Mouse (Mus musculus): ENCODE results near the gene Mamld1.
"Not testable (repeated sequence)": the region's sequence is repeated elsewhere in the genome, so short reads cannot be mapped to it uniquely, and the experiment has no call there.

Mamld1 gene

DNA sequence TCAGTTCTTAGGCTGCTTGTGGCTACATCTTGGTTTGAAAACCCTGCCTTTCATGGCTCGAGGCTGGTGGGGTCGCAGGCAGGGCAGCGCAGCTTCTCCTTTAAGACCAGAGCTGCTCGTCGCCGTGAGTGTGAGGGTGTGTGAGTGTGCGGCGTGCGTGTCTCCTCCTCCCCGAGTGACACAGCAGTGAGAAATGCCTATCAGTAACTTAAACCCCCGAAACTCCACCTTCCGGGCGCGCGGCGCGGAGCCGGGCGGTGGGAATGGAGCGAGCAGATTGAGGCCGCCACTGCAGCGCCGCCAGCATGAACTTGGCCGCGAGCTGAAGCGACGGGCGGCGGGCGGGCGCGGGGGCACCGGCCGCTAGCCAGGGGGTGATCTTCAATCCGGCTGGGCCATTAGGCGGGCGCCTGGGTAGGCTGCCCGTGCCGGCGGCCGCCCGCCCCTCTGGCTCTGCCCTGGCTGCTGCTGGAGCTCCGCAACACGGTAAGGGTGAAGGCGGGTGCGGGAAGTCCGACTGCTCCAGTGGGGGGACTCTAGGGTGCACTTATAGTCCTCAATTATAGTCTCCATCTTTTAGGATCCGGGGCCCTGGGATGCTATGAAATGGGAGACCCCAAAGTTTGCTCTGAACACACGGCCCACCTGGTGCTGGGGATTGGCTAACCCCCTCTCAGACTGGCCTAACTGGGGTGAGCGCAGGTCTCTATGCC, at the start of gene Mamld1:
Mamld1 (plus strand) TSS at position 393 of the 713 bp plus-strand sequence.
- DNase-seq = peak in 1 of 2 experiments; percentile 14

DNA sequence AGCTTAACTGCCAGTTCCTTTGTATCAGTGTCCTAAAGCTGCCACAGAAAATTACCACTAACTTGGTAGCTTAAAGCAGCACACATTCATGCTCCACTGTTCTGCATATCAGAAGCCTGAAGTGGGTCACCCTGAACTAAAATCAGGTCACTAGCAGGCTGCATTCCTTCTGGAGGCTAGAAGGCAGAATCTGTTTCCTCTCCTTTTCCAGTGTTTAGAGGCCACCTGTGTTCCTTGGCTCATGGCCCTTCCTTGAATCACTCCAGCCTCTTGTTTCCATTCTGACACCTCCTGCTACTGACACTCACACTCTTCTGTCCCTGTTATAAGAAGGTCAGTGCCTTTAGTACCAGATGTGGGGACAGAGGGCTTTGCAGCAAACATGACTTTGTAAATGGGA, 25.3 kb upstream of the Mamld1 start:
- no peak for DNase-seq

DNA sequence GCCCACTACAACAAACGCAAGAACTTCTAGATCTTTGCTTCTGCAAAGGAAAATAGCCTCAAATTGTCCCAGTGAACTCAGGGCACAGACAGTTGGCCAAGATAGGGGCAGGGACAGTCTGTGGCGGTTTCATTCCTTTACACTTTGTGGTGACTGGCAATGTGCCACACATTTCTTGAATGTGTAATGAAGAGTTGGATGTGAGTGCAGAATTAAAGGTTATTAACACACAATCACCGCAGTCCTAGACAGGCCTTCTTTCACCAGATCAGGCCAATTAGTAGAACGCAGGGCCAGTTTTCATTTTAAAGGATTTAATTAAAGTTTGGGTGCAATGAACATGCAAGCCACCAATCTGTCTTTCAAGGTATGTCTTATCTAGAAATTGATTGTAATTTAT, 22.0 kb upstream of the Mamld1 start:
- DNase-seq = no peak

DNA sequence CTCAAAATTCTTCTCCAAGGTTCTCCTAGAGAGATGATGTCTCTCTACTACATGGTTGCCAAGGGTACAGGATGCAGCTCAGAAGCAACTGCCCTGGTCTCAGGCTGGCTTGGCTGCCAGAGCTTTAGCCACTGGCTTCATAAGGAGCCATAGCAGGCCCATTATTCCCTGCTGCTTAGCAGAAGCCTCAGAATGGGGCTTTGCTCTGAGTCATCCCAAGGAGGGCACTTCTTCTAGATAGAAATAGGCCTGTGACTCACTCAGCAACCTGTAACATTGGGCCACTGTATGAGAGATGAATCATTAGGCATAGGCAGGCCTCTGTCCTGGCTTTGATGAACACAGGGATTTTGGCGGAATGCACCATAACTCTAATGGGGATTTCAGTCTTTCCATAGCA, 21.1 kb upstream of the Mamld1 start:
- not testable (repeated sequence) for DNase-seq

DNA sequence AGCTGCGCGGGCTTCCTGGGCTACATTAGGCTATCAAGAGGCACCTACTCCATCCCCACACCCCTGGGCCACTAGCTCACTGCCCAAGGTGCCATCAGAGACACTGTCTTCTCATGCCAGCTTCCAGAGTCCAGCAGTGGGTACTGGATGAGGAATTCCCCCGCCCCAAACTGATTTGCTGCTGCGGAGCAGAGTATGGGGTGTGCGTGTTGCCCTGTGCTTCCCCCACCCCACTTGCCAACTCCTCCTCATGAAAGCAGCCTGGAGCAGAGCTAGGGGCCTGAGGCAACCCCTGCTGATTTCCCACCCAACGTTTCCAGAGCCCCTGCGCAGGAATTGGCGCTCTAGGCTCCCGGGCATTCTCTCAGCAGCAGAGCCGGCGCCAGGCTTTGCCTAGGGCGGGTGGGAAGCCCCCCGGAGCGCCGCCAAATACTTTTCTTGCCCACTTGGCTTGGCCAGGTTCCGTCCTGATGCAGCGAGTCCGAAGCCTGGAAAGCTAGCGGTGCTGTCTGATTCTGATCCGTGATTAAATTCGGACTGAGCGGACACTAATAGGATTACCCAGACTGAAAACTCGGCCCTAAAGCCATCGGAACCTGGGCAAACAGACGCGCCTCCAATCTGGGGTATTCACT, 738 bp downstream of the Mamld1 start:
- peak in 1 of 2 experiments; percentile 1 for DNase-seq

DNA sequence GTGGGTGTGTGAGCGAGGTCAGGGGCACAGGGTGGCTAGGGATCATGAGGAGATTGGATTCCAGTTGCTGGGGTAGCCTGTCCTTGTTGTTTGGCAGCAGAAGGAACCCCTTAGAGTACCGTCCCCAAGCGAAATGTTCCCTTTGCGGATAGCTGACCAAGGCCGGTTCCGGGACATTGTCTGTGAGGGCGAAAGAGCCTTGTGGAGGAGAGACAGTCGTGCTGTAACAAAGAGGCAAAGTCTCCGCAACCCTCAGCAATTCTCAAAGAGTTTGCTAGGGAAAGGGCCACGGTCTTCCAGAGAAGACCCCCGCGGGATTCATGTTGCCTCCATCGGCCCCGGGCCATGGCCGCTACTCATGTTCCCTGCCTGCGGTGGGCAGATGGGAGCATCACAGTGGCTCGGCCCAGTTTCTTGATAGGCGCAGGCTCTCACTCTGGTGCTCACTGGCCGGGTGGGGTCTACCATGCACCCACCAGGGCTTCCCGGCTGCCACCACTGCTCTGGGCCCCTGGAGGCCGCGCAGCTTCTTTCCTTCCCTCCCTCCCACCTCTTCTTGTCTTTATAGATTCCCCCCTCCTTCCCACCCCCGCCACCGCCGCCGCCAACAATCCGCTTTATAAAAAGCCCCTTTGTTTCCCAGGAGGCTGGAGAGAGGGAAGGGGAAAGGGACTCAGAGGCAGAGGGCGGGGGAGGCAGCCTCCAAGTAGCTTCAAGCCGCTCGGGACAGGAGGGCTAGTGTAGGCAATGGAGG, 1.5 kb downstream of the Mamld1 start:
- peak in 1 of 2 experiments; percentile 2 for DNase-seq

DNA sequence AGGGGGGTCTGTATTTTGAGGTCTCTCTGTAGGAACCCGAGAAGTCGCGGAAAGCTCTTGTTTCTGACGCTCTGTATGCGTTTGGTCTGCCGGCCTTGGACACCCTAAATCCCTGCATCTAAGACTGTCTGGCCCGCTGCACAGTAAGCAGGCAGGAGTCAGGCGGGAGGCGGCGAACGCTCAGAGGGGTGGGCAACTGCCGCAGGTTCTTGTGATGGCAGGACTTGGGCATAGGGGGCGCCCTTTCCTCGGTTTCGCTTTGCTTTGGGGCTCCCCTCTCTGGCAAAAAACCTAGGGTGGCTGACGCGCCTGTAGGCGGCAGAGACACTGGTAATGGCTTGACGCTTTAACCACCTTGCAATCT, 2.0 kb downstream of the Mamld1 start:
- DNase-seq = peak in 1 of 2 experiments; percentile 15

DNA sequence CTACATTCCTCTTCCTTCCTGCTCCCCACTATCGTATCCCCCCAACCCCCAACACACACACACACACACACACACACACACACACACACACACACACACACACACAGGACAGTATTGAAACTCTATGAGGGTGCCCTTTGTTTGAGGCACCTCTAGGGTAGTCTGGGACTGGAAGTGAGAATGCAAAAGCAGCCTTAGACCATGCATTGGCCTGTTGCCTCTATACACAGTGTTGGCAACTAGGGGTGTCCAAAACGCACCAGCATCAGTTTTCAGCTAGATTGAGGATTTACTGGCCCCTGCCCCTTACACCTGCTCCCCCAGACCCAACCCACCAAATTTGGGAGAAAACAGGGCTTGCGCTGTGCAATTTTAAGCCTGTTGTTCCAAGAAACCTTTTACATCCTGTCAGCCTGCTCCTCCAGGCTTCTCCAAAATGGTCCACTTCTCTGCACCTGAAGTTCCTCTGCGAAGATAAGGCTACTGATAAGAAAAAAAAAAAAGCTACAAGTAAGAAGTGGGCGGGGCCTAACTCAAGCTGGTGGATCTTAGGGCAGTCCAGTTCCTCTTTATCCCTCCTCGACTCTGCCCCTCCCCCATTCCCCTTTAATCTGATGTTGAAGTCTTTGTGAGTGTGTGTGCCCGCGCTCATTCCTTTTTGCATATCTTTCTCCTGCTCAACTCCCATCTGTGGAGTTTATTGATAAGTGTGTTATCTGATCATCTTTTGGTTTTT, 2.6 kb downstream of the Mamld1 start:
- peak in 1 of 2 experiments; percentile 3 for DNase-seq

DNA sequence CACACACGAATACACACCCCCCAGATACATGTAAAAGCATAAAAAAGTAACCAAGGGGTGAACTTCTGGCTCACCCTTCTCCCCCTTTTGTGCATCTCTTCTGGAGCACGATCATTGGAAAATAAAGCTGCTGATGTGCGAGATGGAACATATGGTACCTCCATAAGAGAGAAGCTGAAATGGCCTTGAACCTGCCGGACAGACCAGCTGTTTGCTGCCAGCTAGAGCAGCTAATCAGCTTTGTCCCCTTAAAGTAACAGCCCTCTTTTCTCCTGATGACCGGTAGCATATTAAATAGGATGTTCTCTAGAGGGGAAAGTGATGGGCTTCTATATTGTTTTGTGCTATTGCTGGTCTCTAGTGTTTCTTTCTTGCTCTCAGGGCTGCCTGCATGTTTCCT, 3.2 kb downstream of the Mamld1 start:
- no peak for DNase-seq

DNA sequence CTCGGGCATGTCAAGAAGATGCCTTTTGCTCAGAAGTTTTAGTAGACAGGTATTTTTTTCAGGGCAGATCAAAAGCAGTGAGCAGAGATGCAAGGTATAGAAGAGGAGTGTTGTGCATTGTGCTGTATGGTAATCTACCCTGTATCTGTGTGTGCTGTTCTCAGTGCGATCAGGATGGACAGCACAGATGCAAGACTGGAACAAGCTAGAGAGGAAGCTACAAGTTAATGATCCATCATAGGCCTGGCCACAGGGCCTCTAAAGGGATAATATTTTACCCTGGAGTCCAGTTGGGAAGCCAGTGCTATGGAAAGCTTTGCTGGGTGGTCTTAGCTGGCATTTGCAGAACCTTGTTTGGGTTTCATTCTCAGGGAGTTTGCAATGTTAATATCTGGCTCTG, 6.9 kb downstream of the Mamld1 start:
- DNase-seq = no peak

DNA sequence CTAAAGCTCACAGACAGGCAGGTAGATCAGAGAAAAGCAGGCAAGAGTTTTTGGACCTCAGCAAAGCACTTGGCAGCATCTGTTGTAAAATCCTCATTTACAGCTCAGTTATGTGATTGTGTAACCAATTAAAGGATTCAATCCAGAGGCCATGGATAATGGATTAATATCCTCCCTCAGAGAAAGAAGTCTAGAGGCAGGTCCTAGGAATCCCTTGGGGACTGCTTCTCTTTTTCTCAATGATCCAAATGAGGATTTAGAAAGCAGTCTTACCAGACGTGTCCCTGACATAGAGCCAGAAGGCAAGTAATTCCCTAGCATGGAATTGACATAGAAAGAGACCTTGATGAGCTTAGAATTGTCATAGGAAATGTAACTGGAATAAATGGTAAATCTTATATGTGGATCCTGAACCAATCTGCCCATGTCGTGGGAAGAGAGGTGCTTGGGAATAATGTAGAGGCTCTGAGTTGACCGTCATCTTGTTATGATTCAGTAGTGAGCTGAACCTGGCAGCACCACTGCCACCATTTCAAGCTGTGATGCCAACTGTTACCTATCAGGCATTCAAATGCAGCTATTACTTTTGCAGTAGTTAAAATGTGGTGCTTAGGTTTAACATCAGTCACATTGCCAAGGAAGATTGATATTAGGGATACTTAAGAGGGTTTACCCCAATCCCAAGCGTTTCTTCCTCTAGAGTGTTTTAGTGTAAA, 35.2 kb downstream of the Mamld1 start:
- no peak for DNase-seq

DNA sequence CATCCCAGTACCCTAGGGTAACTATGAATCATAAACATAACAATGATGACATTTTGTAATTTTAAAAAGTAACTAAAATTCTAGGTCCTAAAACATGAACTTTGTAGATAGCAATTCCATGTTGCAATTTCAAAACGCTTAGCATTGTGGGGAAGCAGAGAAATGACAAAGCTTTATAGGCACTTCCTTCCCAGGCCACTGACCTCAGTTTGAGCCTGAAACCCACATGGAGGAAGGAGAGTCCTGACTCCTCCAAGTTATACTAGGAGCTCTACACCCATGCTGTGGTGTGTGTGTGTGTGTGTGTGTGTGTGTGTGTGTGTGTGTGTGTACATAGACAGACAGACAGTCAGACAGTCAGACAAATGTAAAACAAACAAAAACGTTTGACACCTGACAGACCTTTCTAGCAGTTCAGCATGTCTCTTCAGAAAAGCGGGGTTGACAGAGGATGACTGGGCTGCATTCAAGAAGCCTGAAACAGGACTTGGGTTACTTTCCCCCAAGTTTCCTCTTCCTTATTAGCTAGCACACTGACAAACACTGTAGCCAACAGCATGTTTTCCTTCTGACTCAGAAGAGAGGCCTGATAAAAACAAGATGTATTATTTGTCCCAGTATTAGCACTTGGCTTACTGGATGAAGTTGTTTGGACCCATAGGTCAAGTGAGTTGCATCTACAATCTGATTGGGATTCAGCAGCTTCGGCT, 37.5 kb downstream of the Mamld1 start:
- no peak for DNase-seq

DNA sequence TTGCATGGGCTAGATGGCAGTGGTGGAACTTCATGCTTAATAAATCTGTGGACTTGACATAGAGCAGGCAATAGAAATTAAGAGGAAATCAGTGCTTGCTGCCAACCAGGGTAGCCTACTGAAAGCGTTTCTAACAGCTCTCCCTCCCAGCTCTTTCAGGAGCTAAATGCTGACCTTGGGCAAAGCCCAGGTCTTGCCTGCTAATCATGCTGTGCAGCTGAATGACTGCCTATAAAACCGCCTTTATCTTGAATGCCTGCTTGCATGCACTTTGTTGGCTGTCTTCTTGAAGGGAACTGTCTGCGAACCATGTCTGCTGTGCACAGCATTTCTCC, 38.0 kb downstream of the Mamld1 start:
- no peak for DNase-seq

DNA sequence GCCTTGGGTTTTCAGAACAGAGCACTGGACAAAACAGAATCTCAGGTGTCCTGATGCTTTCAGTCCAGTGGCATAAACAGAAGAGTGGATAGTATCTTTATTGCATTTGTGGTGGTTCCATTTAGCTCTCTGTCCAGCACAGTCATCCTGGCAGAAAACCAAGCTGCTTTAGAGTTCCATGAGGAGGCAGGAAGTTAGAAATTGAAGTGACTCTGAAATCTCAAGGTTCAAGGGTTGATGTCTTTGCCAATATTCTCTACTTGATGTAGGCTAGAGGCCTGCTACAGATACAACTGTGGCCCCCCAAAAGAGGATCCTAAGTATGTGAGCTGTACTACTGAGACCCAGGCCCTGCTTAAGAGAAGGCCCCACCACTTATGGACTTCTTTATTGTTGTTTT, 55.8 kb downstream of the Mamld1 start:
- no peak for DNase-seq

DNA sequence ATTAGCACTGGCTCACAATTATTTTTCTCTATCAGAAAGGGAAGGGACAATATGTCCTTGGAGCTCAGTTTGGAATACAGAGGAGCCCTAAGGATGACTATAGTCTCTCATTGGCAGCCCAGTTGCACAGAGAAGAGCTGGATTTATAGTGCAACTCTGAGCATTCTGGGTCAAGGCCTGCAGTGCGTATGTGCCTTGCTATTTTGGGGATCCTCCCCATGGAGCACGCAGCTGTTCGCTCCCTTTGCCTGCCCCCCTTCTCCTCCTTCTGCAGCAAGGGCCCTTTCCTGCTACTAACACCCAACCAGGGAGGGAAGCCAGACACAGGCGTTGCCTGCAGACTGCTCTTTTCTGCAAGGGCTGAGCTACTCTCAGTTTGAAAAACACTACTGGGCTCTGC, 56.3 kb downstream of the Mamld1 start:
- DNase-seq = no peak

DNA sequence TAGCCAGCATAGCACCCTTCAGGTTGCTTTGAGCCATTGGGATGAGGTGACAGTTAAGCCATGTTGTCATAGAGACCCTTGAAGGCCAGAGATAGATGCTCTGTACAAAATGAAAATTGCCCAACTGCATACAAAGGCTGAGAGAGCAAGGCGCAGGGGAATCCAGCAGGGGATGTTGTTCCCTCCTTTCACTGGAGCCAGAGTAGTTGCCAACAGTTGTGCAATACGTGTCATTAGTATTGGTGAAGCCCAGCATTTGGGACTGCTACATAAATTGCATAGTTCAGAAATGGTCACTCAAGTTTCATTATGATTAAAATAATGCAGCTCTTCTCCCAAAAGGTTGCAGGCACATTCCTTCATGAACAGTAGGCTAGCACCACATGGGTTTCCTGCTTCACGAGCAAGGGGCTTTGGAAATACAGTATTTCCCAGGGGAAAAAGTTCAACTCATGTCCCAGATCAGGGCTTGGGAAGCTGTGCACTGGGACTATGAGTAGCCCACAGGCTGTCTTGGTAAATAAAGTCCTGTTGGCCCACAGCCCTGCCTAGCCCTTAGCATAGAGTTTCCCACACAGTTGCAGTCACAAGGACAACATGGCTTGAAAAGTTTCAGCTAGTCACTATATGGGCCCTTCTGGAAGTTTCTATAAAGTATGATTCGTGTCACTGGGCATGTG, 58.1 kb downstream of the Mamld1 start:
- DNase-seq = no peak

DNA sequence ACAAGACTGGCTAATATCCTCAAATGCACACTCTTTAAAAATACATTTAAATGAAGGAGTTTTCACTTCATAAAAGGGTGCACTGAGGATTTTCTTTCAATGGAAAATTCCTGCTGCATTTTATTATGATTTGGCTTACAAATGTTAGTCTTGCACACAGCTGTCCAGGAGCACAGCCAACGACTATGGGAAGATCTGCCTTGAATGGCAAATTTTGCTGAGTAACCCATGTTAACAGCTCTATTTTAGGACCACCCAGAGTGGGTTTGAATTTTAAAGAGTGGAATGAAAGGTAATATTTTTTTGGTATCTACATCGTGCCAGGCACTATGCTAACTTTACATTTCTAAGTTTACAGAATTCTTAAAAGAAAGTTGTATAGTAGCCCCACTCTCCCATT, 60.3 kb downstream of the Mamld1 start:
- DNase-seq = no peak

DNA sequence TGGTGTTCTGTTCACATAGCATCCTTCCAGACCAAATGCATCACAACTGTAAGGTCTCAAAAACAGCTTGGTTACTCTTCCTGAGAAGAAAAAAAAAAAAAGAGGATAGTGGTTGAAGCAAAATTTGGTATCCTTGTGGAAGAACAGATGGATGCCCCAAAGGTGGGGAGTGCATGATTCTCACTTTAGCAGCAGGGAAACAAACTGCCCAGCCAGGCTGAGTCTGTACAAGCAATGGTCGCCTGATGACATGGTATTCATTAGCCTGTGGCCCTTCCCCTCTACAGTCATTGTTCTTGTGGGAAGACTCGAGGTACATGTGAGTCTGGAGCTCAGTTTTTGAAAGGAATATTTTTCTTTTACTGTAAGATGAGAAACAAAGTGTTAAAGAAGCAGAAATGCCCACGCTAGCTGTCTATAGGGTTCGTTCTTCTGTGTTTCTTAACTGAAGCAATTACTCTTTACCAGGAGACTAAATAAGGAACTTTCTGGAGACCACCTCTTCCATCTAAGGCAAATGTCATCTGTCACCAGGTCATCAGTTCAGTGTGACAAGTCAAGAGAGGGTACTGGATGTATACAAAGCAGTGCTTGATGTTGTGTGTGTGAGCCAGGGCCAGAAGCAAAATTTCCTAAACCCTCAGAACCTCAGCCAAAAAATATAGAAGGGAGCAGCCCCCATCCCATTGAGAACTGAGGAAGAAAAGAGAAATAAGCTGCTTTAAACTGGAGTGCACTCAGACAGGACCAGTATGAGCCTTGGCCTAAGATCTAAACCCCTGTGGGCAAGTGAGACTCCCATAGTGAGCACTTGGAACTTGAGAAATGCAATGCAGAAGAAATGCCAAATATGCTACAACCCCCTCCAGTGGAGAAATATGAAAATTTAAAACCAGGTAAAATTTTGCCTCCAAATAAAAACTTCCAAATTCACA, 72.6 kb downstream of the Mamld1 start:
- no peak for DNase-seq

DNA sequence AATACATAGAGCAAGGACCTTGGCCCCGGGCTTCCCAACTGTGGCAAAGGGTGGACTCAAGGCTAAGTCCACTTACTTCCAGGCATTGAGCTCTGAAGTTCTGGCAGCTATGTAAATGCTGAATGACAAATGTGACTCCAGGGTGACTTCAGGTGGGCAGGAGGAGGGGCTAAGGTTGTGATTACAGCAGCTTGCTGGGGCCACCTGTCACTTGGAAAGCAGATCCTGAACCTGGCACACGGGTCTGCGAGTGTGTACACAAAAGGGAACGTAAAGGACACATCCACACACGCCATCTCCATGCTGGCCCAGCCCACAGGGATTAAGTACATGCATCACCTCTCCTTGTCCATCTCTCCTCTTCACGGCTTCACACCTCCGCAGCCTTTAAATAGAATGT, 75.0 kb downstream of the Mamld1 start:
- DNase-seq = no peak

DNA sequence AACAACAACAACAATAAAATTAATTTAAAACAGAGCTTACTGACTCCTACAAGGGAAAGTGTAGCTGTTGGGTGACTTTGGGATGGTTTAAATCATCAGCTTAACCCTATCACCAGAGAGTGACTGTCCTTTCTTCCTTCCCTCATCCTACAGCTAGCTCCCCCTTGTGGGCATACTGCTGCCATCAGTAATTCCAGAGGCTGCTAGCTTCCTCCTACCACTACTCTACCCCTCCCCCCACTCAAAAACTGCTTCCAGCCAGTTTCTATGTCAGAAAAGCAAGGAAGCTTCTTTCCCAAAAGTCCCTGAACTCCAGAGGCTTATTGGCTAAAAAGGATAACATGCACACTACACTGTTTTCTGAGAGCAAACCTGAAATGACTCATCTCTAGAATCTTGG, 81.4 kb downstream of the Mamld1 start:
- DNase-seq = peak in 1 of 2 experiments; percentile 2

All from spleen, adult 18-20 months (tissue).